Mouse (Mus musculus) spleen, postnatal 10 days (tissue): Measurements from ENCODE around the gene Rpl11.

Source experiments
- DNase-seq, 2 experiments: peaks; one replicate each; pipeline ENCODE4 v3.0.0; 2021 to 2022; ENCODE audit warnings: low spot score in 2 of 2

Gene Rpl11

DNA sequence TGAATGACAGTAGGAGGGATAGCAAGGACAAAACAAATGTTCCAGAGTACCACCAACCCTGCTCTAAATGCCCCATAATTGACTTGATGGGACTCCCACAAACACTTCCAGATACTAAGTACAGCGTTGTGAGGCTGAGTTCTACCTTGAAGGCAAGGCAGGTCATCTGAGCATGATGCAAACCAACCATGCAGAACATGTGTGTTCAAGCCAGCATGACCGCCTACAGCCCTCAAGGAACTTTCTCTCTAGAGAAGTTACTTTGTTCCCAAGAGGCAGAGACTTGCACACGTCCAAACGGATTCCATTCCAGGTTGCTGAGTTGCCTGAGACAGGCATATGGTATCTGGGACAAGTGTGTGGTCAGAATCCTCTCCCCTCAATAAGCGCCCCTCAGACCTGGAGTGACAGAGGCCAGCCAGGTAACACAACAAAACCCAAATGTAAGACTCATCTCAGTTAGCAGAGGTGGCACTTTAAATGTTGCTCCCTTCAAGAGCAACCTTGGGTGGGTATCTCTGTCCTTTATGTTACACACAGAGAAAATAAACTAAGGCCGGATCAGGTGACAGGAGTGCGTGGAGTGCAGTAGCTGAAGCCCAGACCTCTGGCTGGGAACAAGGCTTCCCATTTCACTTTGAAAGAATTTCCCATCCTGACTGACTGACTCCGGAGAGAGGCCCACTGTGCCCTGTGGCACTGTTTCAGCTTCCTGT is 25.7 kb downstream of the Rpl11 start:
- DNase-seq, result peak in 1 of 2 experiments; percentile 24

DNA sequence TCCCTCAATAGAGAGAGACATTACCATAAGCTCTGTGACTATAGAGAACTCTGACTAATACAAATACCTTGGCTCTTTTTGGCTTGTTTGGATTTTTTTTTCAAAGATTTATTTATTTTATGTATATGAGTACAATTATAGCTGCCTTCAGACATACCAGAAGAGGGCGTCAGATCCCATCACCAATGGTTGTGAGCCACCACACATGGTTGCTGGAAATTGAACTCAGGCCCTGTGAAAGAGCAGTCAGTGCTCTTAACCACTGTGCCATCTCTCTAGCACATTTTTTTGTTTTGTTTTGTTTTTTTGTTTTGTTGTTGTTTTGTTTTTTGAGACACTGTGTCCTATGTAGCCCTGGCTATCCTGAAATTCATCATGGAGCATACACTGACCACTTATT is 27.9 kb downstream of the Rpl11 start:
- no peak for DNase-seq

DNA sequence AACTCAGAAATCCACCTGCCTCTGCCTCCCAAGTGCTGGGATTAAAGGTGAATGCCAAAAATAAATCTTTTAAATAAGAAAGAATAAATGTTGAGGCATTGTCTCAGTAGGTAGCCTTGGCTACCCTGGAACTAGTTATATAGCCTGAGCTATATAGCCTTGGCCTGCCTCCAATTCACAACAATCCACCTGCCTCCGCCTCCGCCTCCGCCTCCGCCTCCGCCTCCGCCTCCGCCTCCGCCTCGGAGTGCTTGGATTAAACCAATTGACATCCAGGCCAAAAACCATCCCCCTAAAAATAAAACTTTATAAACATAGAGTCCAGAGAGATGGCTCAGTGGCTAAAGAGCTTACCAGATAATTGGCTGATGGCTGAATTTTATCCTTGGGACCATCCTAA is 30.3 kb downstream of the Rpl11 start:
- peak in 1 of 2 experiments; percentile 52 for DNase-seq

DNA sequence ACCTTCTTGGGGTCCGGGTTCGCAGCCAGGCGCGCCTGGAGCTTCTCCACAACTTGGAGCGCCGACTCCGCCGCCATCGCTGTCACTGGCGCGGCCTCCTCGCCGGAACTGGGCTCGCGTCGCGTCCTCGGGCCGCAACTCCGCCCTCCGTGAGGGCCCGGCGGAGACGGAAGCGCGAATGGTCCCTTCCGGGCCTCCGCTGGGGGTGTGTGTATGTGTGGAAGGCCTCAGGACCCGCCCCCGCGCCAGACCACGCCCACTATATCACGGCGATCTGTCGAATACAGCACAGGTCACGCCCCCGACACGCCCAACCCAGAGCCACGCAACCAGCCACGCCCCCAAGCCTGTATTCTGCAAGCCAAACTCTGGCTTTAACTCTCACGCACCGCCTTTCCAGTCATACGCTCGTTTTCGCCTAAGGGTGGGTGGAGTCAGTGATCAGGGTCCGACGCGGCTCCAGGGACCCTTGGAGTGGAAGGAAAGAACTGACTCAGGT is 31.6 kb downstream of the Rpl11 start, which contains the start of gene Eloa:
Gene Eloa (minus strand): TSS at position 215 of the 499 bp plus-strand sequence.
- peak; percentile 100 for DNase-seq

DNA sequence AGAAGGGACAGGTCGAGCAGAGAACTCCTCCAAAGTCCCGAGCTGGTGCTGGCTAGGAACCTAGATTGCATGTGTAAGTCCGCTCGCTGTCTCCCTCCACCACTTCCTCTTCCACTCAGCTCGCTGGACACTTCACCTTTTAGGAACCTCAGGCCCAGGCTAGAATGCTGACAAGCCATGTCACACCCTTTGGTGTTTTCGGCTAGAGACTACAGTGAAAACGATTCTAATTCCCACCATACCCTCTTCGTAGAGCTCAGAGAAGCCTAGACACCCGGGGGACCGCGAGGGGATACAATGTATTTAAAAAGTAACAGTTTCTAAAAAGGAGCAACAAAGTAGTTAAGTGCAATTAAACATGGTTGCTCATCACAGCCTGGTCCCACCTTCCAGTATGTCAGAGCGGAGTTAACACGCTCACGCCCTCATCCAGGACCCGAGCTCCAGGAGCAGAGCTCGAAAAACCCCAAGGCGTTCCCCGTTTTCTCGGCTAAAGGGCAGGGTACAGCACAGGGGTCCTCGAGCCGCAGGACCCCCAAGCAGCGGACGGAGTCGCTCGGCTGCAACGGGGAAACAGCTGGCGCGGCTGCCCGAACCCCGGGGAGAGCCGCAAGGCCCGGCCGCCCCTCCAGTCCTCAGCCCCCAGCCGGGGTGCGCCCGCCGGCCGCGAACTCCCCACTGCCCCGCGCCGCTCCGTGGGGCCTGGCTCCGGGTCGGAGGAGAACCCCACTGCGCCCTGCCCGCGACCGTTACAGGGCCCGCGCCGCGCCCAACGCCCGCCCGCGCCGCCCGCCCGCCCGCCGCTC is 32.3 kb downstream of the Rpl11 start:
- DNase-seq, result peak; percentile 52 to 60

DNA sequence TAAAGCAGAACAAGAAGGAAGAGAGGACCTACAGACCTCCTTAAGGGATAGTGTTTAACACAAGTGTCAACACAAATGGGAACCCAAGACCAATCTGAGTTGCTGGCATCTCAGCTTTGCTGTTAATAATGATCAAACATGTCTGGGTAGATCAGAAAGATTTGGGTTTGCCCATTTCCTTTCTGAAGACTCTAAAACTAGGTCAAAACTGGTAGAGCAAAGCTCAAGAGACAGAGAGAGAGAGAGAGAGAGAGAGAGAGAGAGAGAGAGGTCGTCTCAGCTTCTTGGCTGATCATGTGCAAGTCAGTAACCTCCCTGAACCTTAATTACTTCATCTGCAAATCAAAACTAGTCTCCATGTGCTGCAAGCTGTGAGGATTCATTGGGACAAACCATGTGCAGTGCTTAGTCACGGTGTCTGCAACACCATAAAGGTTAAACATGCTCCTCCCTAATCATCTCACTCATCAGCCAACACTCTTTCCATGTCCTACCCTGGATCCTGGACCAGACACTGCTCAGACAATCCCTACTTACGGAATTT is 37.1 kb downstream of the Rpl11 start:
- no peak for DNase-seq

DNA sequence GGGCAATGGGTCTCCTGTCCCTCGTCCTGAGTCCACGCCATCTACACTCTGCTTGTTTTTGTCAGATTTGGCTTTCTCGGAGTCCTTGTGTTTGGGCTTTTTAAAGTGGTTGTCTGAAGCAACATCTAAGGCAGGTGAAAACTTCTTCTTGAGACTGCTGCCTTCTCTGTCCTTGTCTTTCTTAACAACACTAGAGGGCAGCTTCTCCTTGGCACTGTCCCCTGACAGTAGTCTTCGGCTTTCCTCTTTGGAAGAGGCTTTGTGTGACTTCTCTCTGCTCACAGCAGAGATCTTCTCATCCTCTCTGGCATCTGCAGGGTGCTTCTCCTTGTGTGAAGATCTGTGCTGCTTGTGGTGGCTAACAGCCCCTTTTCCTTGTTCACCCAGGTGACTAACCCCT is 42.6 kb downstream of the Rpl11 start:
- DNase-seq, result no peak

DNA sequence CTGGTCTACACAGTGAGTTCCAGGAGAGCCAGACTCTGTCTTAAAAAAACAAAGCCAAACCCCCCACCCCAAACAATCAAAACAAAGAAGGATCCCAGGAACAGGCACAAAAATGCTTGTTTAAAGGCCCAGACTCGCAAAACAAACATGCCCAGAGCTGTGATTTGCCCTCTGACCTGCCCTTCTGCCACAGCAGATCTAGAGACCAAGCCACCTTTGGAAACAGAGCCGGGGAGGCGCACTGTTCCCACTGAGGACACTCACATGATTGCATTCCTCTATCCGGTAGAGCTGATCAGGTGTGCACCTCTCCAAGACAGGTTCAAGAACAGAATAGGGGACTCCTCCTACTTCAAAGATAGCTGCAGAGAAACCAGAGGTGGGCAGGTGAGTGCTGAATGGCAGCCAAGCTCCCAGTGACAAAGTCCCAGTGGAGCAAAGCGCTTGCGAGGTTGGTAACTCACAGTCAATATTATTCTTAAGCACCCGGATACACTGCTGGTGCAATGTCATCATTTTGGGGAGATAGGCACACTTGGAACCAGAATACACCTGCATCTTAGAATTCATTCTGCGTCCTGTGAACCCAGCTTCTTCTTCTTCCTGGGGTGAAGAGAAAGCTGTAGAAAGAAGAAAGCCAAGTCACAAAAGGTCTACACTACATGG is 44.3 kb downstream of the Rpl11 start:
- no peak for DNase-seq

DNA sequence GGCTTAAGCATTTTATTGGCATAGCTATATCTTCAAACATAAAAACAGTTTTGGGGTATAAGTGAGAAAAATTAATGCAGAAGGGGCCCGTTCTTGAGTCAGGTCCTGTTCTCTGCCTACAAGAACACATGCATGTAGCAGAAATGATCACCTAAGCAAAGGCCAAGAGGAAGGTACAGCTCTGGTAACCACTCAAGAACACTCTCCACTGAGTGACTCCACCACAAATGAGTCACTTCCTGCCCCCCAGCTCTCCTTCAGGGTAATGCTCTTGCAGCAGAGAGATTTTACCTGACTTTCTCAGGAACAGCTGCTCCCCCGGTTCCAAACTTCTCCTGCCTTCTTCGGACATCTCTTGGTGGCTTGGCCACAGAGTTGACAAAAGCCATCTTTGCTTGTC is 46.4 kb downstream of the Rpl11 start:
- no peak for DNase-seq

DNA sequence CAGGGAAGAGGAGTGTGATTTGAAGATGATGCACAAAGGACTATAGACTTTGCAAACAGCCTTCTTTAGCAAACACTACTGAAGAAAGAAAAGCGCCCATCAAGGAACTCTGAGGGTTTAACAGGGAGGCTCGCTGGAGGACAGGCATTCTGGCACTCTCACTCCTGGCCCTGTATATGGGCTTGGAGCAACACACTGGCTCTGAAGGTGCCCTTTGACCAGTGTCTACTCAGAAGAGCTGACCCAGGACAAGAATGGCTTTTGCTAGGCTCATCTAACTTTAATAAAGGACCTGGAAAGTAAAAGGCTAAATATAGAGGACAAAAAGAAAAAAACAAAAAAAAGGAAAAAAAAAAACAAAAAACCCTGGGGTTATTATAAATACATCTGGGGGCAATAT is 48.3 kb downstream of the Rpl11 start:
- DNase-seq, result no peak

DNA sequence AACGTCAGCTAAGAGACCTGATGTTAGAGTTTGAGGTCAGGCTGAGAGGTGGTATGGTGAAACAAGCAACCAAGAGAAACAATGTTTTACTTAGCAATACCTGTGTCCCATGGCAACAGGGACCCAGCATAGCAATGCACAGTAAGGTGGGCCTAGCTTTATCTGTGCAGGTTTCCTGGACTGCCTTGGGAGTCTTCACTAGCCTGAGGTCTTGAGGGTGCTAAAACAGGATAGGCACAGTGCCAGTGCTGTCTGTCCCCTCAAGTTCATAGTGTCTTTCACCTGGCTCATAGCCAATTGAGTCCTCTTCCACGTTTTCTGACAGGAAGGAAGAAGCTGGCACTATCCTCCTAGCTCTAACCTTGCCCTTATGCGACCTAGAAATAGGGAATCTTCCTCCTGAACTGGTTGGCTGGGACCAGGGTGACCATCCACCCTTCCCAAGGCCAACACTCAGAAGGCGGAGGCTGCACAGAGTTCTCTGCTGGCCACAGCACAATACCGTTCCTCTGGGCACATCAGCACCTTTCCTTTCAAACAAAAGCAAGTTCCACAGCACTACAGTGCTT is 49.0 kb downstream of the Rpl11 start:
- no peak for DNase-seq

DNA sequence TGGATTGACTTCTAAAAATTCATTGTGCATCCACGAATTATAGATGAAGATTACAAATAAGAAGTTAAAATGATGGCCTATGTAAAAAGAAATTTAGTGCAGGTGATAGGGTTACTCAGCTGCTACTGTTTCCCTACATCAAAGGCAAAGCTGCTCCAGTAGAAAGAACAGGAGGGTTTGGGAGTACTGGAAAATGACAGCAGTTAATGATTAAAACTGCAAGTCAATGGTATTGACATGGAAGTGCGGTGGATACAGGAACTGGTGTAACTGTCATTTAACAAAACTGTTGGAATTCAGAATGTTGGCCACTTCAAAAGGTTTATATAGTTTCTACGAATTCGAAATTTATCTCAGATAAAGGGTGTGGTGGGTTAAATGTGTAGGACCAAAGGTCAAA is 58.1 kb downstream of the Rpl11 start:
- no peak for DNase-seq

DNA sequence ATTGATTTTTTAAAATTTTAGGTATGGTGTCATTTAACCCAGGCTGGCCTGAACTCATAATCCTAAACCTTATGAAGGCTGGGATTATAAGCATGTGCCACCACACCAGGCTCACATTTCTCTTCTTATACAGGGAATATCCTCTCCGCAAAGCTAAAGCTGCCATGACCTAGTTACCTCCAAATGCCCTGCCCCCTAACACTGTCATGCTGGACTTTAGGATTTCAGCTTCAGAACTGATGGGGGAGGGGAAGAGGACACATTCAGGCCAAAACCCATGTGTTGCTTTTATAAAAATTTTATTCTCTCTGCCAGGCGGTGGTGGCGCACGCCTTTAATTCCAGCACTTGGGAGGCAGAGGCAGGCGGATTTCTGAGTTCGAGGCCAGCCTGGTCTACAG is 59.3 kb downstream of the Rpl11 start:
- no peak for DNase-seq

DNA sequence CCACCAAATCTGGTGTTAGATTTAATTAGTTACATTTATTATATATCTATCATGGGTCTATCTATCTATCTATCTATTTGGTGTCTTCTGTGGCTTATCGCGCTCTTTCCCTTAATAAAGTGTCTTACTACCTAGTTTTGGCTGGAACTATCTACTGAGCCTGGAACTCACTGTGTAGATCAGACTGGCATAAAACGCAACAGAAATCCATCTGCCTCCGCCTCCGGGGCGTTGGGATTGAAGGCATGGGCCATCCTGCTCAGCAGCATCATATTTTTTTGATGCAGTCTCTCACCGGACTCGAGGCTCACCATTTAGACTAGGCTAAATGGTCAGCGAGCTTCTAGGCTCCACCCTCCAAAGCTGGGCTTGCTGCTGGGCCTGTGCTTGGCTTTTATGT is 65.5 kb downstream of the Rpl11 start:
- DNase-seq, result no peak

DNA sequence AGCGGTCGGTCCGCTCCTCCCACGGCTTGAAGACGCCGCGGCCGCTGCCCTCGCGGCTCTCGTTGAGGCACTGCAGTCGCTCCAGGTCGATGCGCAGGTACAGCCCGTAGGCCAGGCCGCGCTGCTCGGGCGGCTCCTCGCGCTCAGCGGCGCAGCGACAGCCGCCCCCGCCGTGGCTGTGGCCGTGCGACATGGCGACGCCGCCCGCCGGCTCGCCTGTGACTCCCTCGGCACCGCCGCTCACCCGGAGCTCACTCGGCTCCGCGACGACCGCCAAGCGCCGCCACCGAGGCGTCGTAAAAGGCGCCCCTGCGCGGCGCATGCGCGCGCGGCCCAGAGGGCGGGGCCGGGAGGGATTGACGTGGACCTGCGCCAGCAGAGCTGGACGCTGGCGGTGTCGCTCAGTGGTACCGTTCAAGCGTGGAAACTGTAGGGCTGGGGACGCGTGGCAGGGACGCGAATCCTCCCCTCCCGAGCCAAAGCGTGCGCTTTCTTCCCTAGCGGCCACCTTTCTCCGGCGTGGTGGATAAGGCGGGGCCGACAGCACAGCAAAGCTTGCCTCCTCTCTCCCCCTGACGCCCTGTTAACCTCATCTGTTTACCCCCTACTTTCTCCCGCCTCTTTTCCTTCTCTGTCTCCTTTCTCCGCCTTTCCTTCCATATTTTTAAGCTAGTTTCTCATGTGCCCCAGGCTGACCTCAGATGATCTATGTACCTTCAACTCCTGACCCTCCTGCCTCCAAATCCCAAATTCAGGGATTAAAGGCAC is 66.1 kb downstream of the Rpl11 start, which contains the start of gene Pithd1:
Gene Pithd1 (minus strand): TSS at position 322 of the 768 bp plus-strand sequence.
- DNase-seq, result peak; percentile 94 to 95

DNA sequence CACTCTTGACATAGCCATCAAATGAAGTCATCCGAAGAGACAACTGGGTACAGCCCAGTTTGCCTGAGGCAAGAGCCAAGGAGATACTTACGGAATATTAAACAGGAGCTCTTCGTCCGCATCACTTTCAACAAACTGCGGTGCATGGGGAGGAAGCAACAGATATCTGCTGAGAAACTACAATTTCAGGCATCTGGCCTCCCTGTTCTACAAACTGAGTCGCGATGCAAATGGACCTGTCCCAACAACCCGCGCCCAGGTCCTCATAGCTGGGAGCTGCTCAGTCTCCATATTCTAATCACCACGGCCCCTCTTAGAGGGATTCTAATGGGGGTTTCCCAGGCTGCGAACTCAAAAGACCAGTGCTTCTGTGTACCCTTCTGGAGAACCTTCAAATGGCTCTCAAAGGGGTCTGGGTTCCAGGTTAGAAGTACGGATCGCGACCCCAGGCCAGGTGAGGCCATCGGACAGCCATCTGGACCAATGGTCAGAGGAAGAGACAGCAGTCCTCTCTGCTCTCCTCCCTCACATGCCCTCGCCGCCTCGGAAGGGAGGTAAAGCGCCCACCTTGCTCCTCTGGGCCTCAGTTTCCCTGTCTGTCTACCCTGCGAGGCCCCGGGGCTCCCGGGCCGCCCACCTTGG is 66.8 kb downstream of the Rpl11 start:
- DNase-seq, result peak in 1 of 2 experiments; percentile 53

DNA sequence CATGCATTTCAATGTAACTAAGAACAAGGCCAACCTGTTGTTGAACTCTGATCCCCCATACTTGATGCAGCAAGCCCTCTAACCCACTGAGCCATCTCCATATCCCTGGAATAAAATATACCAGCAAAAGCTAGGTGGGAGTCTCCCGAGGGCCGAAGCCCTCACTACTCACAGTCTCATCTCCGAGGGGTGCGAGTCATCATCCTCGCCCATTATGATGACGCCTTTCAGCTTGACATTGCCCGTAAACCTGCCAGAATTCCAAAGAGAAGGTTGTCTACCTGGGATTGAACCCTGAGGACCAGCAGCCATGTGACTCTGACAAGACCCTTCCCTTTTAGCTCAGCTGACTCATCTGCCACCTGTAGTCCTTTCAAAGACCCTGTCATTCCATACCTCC is 67.5 kb downstream of the Rpl11 start:
- DNase-seq, result no peak

DNA sequence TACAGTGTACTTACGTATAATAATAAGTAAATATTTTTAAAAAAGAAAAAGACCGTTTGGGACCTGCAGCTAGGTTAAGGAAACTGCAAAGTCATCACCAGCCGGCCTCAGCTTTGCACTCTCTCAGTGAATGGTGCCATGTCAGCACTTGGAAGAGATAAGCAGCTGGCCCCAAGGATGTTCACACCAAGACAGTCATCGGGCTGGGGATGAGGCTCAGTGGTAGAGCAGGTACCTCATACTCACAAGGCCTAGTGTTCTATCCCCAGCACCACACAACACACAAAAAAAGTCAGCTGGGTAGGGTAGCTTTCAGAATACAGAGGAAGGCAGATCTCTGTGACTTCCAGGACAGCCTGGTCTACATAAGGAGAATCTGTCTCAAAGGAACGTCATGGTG is 68.0 kb downstream of the Rpl11 start:
- DNase-seq, result peak; percentile 58 to 82

DNA sequence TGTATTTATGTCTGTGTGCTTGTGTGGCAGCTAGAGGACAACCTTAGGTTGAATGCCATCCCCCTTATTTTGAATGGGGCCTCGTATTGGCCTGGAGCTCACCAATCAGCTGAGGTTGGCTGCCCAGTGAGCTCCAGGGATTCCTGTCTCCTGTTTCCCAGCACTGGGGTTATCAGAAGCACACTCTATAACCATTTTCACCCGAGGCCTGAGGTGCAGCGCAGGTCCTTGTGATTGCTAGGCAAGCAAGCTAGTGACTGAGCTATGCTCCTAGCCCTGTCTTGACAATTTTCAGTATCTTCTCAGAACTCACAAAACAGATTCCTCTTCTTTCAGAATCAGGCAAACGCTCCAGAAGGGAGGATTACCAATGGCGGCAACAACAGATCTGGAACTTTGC is 68.7 kb downstream of the Rpl11 start:
- DNase-seq, result no peak

DNA sequence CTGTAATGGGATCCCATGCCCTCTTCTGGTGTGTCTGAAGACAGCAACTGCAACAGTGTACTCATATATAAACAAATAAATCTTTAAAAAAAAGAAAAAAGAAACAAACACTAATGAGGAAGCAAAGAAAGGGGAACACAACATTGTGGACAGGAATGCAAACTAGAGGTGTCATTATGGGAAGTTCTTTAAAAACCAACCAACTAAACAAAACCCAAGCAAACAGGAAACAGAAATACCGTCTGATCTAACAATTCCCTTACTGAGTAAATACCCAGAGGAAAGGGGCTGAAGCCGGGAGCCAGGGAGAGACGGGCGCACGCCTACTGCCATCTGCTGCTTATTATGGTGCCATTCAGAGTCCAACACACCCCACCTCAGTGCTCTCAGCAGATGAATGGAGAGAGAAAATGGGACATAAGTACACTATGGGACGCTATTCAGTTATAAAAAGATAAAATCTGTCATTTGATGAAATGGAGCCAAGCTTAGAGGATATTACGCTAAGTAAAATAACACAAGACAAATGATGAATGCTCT is 71.6 kb downstream of the Rpl11 start:
- DNase-seq, result peak in 1 of 2 experiments; percentile 13
